Mouse (Mus musculus): ENCODE measurements at regions not wholly inside any gene's neighbourhood (a gene's known extent, or its start where the extent isn't known, plus 50 kb on each side); places are given as distances from the start of the nearest gene placed in this dataset.

DNA sequence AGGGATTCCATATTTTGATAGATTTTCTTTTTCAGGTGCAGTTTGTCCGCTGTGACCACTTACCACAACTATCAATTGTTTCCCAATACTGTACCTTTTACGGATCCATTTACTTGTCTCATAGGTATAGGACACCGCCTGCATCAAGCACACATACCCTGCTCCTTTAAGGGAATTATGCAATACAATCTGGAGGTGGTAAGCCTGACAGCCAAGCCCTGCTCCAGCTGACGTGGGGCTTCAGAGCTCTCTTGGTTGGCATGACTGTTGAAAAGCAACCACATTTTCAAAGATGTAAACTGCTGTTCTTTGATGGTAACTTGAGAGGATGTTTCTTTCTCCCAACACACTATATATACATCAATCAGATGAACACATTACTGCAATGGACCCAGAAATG is 288.2 kb downstream of the Lrig3 start:
- TF ChIP-seq MYC (IDR thresholded peaks at IDR 0.05; ENCODE audit: low read depth, low read length) (no peak), HCFC1 (IDR thresholded peaks at IDR 0.05; ENCODE audit: low read depth, low read length) (no peak), USF1 (IDR thresholded peaks at IDR 0.05; ENCODE audit: low read depth, low read length) (no peak)

Data from MEL (cell line).